Mouse (Mus musculus) gastrocnemius, postnatal 10 days (tissue): ENCODE results near the gene Gpr142. TPM values are rescaled to one million over a fixed set of nuclear protein-coding genes. Genes with fewer than 3 reads are reported as not detected.

Experiments
- DNase-seq: peaks from one replicate; pipeline ENCODE4 v3.0.0; 2021; ENCODE audit warnings: mixed read lengths
- total RNA-seq, 2 experiments: library from RNA; stranded (reverse); gene quantifications; 2 replicates each; pipeline ENCODE4 v1.2.3; 2021

Gpr142 gene
- total RNA-seq, 2 experiments from 2014 or later, result not detected

DNA sequence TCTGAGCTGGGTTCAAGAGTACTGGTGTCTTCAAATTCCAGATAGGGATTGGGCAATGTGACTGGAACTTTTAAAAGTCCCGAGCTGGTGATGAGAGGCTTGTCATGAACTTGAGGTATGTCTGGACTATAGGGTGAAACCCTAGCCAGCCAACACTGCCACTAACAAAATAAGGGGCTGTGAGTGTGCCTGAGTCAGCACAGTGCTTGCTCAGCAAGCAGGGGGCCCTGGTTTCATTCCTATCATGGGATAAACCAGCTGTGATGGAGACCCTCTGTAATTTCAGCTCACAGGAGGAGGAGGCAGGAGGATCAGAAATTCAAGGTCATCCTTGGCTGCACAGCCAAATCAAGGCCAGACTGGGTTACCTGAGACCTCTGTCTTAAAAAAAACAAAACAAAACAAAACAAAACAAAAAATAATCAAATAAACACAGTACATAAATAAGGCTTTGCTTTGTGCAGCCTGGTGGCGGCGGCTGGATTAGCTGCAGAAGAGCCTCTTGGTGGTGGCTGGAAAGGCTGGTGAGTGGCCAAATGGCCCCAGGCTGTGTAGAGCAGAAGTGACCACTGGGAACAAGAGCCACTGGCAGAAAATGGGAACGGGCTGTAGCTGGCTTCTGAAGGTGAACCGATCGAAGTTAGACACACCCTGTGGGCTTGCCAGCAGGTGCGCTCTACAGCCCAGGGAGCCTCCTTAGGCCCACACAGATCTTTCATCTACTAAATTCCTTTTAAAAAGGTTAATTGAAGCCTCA is 45.9 kb downstream of the Gpr142 start:
- DNase-seq, result no peak

DNA sequence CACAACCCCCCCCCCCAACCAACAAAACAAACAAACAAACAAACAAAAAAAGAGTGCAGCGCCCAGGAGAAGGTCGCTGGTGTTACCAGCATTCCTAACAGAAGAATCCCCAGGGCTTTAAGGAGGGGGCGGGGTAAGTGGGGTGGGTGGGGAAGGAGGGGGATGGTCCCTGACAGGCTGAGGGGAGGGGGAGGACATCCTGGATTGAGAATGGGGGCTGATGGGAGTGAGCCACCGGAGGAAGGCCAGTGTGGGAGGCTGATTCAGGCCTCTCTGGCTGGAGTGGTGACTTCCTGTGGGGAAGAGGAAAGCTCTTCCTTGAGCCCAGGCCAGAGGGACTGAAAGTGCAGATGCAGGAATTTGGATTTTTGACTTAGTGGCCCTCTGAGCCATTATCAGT is 47.6 kb downstream of the Gpr142 start:
- DNase-seq, result no peak

DNA sequence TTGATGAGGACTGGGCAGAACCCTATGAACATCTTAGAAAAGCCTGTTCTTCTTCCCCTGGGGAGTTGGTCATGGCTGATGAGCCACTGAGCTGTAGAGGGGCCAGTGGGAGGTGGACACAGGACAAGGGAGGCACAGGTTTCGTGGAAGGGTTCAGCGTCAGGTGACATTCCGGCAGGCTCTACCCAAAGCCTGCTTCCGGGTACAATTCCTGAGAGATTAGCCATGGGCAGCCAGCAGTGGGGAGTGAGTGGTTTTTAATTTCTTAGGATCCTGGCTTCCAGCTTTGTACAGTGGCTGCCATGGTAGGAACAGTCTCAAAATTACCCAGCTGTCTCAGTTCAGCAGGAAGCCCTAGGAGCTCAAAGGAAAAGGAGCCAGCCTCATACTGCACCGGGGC is 48.3 kb downstream of the Gpr142 start:
- DNase-seq, result no peak

DNA sequence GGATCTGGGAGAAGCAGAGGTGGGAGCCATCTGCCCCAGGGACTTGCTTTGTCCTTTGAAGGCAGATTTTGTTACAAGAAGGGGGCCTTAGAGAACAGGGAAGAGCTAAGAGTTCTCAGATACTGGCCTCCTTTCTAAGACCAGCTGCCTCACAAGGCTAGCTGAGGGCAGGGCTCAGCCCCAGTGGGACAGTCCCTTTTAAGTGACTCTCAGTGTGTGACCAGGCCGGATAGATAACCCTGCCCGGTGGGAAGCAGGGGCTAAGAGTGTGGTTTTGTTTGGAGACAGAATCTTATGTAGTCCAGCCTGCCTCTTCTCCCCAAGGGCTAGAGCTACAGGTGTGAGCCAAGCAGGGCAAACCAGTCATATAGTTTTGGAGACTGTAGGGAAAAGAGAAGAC is 50.8 kb downstream of the Gpr142 start:
- DNase-seq, result no peak

DNA sequence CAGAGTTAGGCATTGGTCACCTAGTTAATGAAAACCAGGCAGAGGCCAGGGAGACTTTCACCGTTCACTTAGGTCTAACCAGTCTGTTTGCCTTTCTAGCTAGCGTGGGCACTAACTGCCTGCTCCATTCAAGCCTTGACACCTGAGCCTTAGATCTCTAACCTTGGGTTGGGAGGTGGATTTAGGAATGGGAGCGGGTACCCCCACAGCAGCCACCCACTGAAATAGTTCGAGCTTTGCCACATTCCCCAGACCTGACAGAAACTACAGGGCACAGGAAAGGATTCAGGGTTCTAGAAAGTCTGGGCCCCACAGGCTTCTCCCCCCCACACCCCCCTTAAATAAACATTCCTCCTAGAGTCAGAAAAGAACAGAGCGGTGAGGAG is 51.3 kb downstream of the Gpr142 start:
- DNase-seq, result no peak

DNA sequence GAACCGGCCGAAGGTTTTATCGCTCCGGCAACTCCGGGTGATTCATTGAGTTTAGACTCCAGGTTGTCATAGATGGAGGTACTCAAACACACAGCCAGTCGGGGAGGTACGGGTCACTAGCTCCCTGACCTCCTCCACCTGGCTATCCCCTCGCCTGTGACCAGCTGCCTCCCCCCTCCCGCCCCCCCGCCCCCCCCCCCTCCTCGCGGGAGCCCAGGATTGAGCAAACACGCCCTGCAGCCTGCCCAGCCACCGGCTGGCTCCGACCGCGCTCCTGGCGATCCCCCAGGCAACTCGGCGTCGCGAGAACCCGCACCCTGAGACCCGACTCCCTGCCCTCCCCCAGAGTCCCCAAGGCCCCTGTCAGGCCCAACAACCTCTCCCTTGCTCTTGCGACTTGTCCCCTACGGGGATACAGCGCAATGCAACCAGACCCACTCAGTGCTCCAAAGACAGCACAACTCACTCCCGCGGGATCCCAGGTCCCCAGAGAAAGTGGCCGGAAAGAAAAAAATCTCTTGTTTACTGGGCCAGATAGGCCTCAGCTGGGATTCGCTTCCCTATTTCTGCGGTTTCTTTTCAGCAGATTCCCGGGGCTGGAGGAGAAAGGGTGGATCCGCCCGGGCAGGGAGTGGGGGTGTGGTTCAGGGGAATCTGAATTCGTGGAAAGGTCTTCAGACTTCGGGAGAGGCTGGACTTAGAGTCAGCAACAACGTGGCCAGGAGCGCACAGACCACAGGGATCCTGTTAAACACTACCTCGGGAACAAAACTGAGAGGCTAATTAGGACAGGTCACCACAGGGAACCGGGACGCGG is 51.9 kb downstream of the Gpr142 start, which contains the start of gene Gprc5c:
Gene Gprc5c (plus strand): TSS at position 701 of the 817 bp plus-strand sequence.
- peak; percentile 80 for DNase-seq

DNA sequence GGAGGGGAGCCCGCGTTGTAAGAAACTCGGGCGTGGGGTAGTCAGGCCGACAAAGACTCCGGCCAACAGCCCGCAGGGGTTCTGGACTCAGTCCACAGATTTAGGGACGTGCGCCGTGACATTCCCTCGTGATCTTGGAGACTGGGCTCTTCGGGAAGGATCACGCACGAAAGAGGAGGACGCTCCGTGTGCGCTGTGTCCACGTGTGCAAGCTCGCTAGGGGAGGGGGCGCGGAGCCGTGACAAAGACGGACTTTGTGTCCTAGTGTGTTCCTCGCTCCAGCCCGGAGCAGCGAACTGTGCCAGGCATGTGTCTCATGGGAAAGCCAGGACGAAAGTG is 52.5 kb downstream of the Gpr142 start:
- no peak for DNase-seq

DNA sequence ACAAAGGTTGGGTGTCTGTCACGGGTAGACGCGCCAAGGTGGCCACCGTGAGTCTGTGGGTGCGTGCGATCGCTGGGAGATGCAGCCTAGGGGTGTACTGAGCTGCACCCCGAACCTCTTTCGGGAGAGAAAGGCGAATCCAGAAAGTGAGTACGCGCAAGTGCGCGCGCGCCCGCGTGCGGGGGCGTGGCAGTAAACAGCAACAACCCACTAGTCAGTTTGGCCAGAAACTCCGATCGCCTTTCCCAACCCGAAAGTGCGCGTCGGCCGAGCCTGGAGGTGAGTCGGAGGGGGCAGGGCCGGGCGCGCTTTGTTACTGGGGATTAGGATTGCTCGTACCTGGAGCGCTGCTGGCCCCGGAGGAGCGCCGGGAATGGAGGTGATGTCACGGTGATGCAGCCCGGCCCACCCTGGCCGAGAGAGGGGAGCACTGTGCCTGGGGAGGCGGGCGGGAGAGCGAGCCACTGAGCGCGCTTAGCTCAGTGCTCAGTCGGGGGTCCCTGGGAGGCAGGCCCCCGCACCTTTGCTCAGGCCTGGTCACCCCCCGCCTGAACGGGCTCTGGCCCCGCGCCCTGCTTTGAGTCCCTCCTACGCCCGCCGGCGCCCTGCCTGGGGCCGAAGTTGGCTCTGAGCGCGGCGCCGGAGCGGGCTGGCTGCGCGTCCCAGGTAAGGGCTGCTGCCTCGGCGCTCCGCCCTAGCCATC is 53.0 kb downstream of the Gpr142 start:
- DNase-seq, result peak; percentile 79

DNA sequence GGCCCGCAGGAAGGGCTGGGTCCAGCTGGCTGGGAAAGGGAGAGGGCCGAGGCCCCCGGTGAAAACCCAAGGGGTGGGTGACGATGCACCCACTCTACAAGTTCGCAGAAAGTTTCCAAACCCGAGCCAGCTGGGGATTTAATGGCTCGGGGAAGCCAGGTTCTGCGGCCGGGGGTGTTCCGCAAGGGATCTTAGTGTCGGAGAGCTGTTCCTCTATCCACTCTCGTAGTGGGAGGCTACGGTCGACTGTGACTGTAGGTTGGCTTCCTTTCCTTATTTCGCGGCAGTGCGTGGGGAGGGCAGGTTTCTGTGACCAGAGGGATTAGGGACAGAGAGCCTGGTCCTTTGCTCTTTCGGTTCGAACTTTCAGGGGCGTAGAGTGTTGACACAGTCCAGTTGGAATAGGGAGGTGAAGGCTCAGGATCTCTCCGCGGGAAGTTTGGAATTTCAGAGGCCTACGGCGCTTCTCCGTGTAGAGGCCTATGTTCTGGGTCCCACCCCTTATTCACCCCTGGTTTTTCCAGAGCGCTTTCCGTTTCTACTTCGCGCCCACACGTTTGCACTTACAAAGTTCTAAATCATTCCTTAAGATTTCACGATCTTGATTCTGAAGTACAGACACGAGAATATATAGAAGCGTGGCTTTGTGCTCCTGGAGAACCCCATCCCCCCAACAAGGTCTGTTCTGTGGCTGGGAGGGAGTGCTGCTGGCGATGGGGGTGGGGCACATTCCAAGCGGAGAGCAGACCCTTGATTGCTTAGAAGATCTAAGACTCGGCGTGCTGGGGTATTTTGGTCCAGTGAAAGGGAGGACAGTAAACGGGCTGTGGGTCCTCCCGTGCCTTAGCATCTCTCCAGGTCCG is 53.8 kb downstream of the Gpr142 start:
- DNase-seq, result no peak

DNA sequence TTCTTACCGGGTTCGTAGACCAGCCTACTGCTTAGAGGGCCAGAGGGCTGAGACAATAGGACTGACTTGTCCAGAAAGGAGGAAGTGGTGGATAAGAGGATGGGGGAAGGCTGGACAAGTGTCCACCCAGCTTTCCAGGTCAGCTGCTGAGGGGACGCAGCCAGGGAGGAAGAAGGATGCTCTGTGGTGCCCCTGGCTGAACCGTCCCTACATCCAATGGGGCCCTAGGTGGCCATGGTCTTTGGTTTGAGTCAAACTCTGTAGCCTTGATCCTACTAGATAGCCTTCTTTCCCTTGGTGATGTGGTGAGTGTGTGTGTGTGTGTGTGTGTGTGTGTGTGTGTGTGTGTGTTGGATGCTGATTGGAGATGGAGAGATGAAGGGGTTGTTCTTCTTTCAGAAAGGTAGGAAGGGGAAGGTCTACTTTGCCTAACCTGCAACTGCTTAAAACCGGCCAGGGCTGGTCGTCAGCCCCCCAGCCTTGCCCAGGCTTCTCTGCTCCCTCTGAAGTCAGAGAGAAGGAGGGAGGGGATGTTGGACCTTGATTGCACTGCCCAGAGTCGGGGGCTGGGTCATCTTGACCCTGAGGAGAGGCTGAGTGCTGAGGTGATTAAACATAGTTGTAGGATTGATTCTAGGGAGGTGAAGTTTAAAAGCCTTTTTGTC is 54.6 kb downstream of the Gpr142 start:
- no peak for DNase-seq

DNA sequence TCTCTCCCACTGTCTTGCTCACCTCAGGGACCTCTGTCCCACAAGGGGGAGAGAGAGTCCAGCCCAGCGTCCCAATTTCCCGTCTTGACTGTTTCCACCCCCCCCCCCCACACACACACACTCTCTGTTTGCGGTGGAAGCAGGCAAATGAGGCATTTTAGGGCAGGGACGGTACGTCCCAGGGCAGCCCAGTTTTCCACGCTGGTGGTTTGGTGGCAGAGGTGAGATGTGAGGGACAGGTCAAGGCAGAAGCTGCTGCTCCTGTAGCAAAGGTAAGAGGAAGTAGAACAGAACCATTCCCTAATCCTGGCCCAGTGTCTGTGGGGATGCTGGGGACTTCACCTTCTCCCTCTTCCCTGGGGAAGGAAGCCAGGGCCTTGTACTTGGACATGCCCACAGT is 55.9 kb downstream of the Gpr142 start:
- DNase-seq, result no peak

DNA sequence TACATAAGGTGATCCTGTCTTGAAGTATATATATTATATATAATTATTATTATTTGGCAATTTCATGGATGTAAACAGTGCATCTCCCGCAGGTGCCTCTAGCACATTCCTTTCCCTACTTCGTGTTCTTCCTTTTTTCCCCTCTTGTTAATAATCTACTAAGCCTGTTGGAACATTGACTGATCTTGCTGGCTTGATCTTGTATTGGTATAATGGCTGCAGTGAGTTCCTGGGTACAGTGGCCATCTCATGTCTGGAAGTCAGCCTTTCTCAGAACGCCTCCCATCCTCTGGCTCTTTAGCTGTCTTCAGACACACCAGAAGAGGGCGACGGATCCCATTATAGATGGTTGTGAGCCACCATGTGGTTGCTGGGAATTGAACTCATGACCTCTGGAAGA is 57.4 kb downstream of the Gpr142 start:
- DNase-seq, result no peak

Other genes starting within 250 kb of the Gpr142 start
- gene Rpl38, start 130.4 kb upstream of the Gpr142 start, total RNA-seq, result 1,000 to 10,000 TPM in 1 of 2 experiments, 100 to 1,000 TPM in 1; 978 to 1,057 TPM
- 10 to 100 TPM; 74.5 to 75.9 TPM for gene Ttyh2, start 123.5 kb upstream of the Gpr142 start, total RNA-seq
- gene Dnaic2, start 71.5 kb upstream of the Gpr142 start, total RNA-seq, result 1 to 10 TPM; 1.0 to 1.1 TPM
- 1 to 10 TPM; 3.2 to 4.2 TPM for gene Kif19a, start 33.5 kb upstream of the Gpr142 start, total RNA-seq
- 1 to 10 TPM; 2.2 to 2.5 TPM for gene Btbd17, start 3.0 kb upstream of the Gpr142 start, total RNA-seq
- gene Gprc5c, start 52.2 kb downstream of the Gpr142 start, total RNA-seq, result 10 to 100 TPM; 58.5 to 63.6 TPM
- 1 to 10 TPM; 1.1 to 1.2 TPM for gene Cd300a, start 91.1 kb downstream of the Gpr142 start, total RNA-seq
- gene Cd300lb, start 135.5 kb downstream of the Gpr142 start, total RNA-seq, result under 1 TPM; 0.35 to 0.47 TPM
- gene Cd300c, start 170.2 kb downstream of the Gpr142 start, total RNA-seq, result not detected
- under 1 TPM; 0.34 to 0.47 TPM for gene Cd300ld, start 191.0 kb downstream of the Gpr142 start, total RNA-seq
- gene Cd300c2, start 203.0 kb downstream of the Gpr142 start, total RNA-seq, result 1 to 10 TPM in 1 of 2 experiments, under 1 TPM in 1; 0.96 to 1.4 TPM
- under 1 TPM in 1 of 2 experiments, not detected in 1; 0.56 TPM for gene Cd300ld2, start 217.3 kb downstream of the Gpr142 start, total RNA-seq
- under 1 TPM in 1 of 2 experiments, not detected in 1; 0.43 TPM for gene Cd300ld4, start 228.1 kb downstream of the Gpr142 start, total RNA-seq
- gene Cd300ld5, start 238.8 kb downstream of the Gpr142 start, total RNA-seq, result 1 to 10 TPM; 1.4 to 4.7 TPM
- gene Cd300ld3, start 249.5 kb downstream of the Gpr142 start, total RNA-seq, result 1 to 10 TPM; 2.4 to 3.7 TPM